Mouse (Mus musculus) thymus, adult 2 months (tissue): ENCODE results near the gene Mmp25.
A peak's percentile ranks its signal among the peaks of the same experiment; 100 is the strongest.

Experiments used
- CTCF ChIP-seq: fragments of 200-500 bp; IDR thresholded peaks from 2 replicates; pipeline ENCODE4 v1.5.1; 2012; ENCODE audit warnings: mild to moderate bottlenecking, control low read depth, low read length, moderate library complexity, borderline replicate concordance; ENCODE audit not compliant: control insufficient read depth, poor library complexity, insufficient read depth; ENCODE audit errors: extremely low read depth
- POLR2A ChIP-seq: fragments of 200-500 bp; IDR thresholded peaks from 2 replicates; pipeline ENCODE4 v1.6.1; 2012; ENCODE audit warnings: mild to moderate bottlenecking, low read length, control low read depth, moderate library complexity; ENCODE audit not compliant: control insufficient read depth, poor library complexity, insufficient read depth; ENCODE audit errors: extremely low read depth

DNA sequence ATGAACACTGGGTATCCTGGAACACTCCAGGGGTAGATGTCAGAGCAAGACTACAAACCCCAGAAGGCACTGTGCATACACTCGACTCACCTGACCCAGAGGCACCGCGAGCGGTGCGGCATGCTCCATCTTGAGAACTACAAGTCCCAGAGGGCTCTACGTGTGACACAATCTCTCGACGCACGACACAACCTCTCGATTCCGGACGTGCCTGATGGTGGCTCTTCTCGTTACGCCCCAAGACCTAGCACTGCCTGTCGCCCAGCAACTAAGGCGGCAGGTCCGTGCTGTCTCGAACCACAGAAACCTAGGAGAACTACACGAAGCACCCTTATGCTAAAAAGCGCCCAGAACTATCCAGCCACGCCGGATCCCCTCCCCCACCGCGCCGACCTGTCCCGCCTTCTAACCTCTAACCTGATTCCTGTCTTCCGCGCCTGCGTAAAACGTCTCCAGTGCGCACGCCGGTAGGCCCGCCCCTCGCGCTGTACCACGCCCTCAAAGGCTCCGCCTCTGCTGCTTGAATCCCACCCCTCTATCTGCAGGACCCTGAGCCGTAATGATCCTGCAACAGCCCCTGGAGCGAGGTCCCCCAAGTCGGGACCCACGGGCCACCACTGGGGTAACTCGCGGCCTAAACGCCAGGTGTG lies 28.5 kb upstream of the Mmp25 start, which contains the start of the genes Hcfc1r1 and Thoc6:
- TF ChIP-seq POLR2A (peak; percentile 56; the same call in 1 of the 2 replicates), CTCF (no peak; the same call in none of the 2 replicates)
